Mouse (Mus musculus) neural tube, embryonic 14.5 days (tissue): ENCODE results near the gene Klrb1f. TPM values are rescaled to one million over a fixed set of nuclear protein-coding genes. Genes with fewer than 3 reads are reported as not detected.
"Not testable (repeated sequence)": the region's sequence is repeated elsewhere in the genome, so short reads cannot be mapped to it uniquely, and the experiment has no call there.

Experiments used
- ATAC-seq: fragments of 200-750 bp; cut with Nextera tagmentation; 2 replicates; pipeline ENCODE4 v1.8.0; 2017; ENCODE audit warnings: low read depth, mild to moderate bottlenecking, moderate TSS enrichment, moderate library complexity
- H3K27ac ChIP-seq: fragments of 300-500 bp; sonication (generic); 2 replicates; pipeline ENCODE4 v1.5.1; 2014; ENCODE audit warnings: low read depth, mild to moderate bottlenecking, control low read depth, low read length, moderate library complexity, mixed read lengths
- H3K27me3 ChIP-seq: fragments of 300-500 bp; sonication (generic); 2 replicates; pipeline ENCODE4 v1.6.1; 2014; ENCODE audit warnings: low read length; ENCODE audit not compliant: control insufficient read depth, insufficient read depth
- H3K36me3 ChIP-seq: fragments of 300-500 bp; sonication (generic); 2 replicates; pipeline ENCODE4 v1.6.1; 2014; ENCODE audit warnings: low read length, mixed read lengths; ENCODE audit not compliant: control insufficient read depth, insufficient read depth
- H3K4me1 ChIP-seq: fragments of 300-500 bp; sonication (generic); 2 replicates; pipeline ENCODE4 v1.6.1; 2014; ENCODE audit warnings: low read length; ENCODE audit not compliant: control insufficient read depth, insufficient read depth
- H3K4me2 ChIP-seq: fragments of 300-500 bp; sonication (generic); 2 replicates; pipeline ENCODE4 v1.6.1; 2014; ENCODE audit warnings: mild to moderate bottlenecking, low read depth, low read length, control low read depth
- H3K4me3 ChIP-seq: fragments of 300-500 bp; sonication (generic); 2 replicates; pipeline ENCODE4 v1.5.1; 2014; ENCODE audit warnings: low read depth, low read length, control low read depth, mixed read lengths
- H3K9ac ChIP-seq: fragments of 300-500 bp; sonication (generic); replicated peaks from 2 replicates; pipeline ENCODE4 v1.6.1; 2014; ENCODE audit warnings: low read depth, mild to moderate bottlenecking, control low read depth, low read length, mixed read lengths
- H3K9me3 ChIP-seq: fragments of 300-500 bp; sonication (generic); 2 replicates; pipeline ENCODE4 v1.6.1; 2016; ENCODE audit warnings: low read length; ENCODE audit not compliant: control insufficient read depth
- WGBS: fragments of 180-500 bp; shearing (Covaris S2); extraction: QIAGEN DNeasy Blood & Tissue Kit; methylation state at CpG from one replicate; pipeline ENCODE4 v1.1.7; 2014; 5-methylcytosine and 5-hydroxymethylcytosine counted together
- polyA plus RNA-seq: library from polyadenylated mRNA; unstranded; fragments of >200 nt; fragmentation: Nextera tagmentation; extraction: Ambion mirVana; gene quantifications from 2 replicates; pipeline ENCODE4 v1.2.1, GENCODE M21; 2014

Klrb1f gene
- polyA plus RNA-seq, 1 experiment from 2014 or later = 0.83 TPM

- H3K36me3 ChIP-seq, H3K4me2 ChIP-seq, H3K27me3 ChIP-seq, H3K9ac ChIP-seq, H3K9me3 ChIP-seq, H3K4me3 ChIP-seq, H3K4me1 ChIP-seq, ATAC-seq, H3K27ac ChIP-seq: not testable (repeated sequence)
- WGBS = 82% methylated on average over 1 of the region's 1 CpGs
Observed at GRCm38 (mm10) chr6:129100794-129101193, 55.1 kb downstream of the Klrb1f start, which contains the start of gene Clec2e. TSS of gene Clec2e (minus strand) at chr6:129100913.

GRCm38 (mm10) chr6:129101604-129102003 lies 55.9 kb downstream of the Klrb1f start:
- H3K4me2 ChIP-seq = no peak overlapping the region
- no peak overlapping the region for H3K4me3 ChIP-seq
- WGBS = 88% methylated on average over 1 of the region's 1 CpGs
- H3K4me1 ChIP-seq = no peaks in the 10 kb centered on the region
- H3K36me3 ChIP-seq = no peaks in the 10 kb centered on the region
- no peak for ATAC-seq
- H3K27me3 ChIP-seq = no peaks in the 10 kb centered on the region
- H3K27ac ChIP-seq = no peak overlapping the region
- H3K9ac ChIP-seq = no peak overlapping the region
- H3K9me3 ChIP-seq = no peaks in the 10 kb centered on the region

- Histone ChIP-seq H3K27ac (no peak overlapping the region), H3K9ac (no peak overlapping the region), H3K4me1 (no peaks in the 10 kb centered on the region), H3K4me3 (no peak overlapping the region), H3K4me2 (no peak overlapping the region), H3K36me3 (no peaks in the 10 kb centered on the region), H3K9me3 (no peaks in the 10 kb centered on the region), H3K27me3 (no peaks in the 10 kb centered on the region)
- 85% methylated on average over 4 of the region's 4 CpGs for WGBS
- no peak for ATAC-seq
Observed at GRCm38 (mm10) chr6:129102858-129103555, 57.3 kb downstream of the Klrb1f start.

Other genes starting within 250 kb of the Klrb1f start
- not detected in 2 replicates for gene Gm44511, start 219.6 kb upstream of the Klrb1f start, polyA plus RNA-seq
- not detected in 2 replicates for gene Klrb1b, start 219.6 kb upstream of the Klrb1f start, polyA plus RNA-seq
- gene Clec2i, start 158.3 kb upstream of the Klrb1f start, polyA plus RNA-seq = not detected in 2 replicates
- gene BC035044, start 154.8 kb upstream of the Klrb1f start, polyA plus RNA-seq = 0.50 TPM in 2 replicates
- not detected in 2 replicates for gene Clec2g, start 111.5 kb upstream of the Klrb1f start, polyA plus RNA-seq
- not detected in 2 replicates for gene Clec2e, start 55.0 kb downstream of the Klrb1f start, polyA plus RNA-seq
- 0.30 TPM in 1 of 2 replicates, not detected in the other for gene Clec2d, start 134.7 kb downstream of the Klrb1f start, polyA plus RNA-seq
- gene Cd69, start 229.5 kb downstream of the Klrb1f start, polyA plus RNA-seq = not detected in 2 replicates